In the genomic region with DNA sequence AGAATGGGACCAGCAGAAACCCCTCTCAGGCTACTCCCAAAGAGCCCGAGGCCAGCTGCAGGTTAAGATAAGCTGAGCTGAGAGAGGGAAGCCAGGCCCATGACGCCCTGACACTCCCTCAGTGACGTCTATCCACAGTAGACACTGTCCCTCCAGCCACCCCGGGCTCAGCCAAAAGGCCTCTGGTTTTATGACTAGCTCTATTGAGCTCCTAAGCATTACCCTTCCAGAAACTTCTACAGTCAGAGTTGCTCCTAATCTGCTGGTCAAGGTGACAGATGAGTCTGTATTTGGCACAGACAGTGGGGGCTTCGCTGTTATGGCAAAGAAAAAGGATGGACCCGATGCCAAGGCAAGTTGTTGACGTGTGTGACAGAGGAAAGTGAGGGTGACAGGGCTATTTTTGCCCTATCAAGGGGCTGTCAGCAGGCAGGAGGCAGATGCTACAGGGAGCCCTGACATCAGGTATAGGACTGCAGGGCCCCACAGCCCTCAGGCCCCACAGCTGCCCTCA, we compare ENCODE assay signal across 8 mouse cellular contexts.
A peak's percentile ranks its signal among the peaks of the same experiment; 100 is the strongest.
DNase-seq lines count a peak whose midpoint lies in the region; ATAC-seq lines count a peak whose summit lies in the region.

No protein-coding gene starts in this region.

- H3K4me3 ChIP-seq in heart, embryonic 14.5 days (ENCODE audit: control insufficient read depth in 1 of 2, insufficient read depth in 1 of 2, low read depth in 1 of 2, low read length in 2 of 2) = no peak overlapping the region
- H3K4me3 ChIP-seq in liver, embryonic 16.5 days (ENCODE audit: low read depth, low read length) = peak overlapping the region; percentile 53

- H3K36me3 ChIP-seq in heart, embryonic 14.5 days (ENCODE audit: control insufficient read depth, insufficient read depth, low read length) = no peaks in the 10 kb centered on the region
- H3K36me3 ChIP-seq in liver, embryonic 16.5 days (ENCODE audit: control insufficient read depth, insufficient read depth) = no peaks in the 10 kb centered on the region

- intact Hi-C loops in gastrocnemius, postnatal 14 days (cut with DNase I; ENCODE audit: low total_unique reads) = no loop called here
- intact Hi-C loops in left cerebral cortex, postnatal 36 days (cut with DNase I) = loop anchor here (5.0 kb wide), 1 partner anchor 127 kb away; no protein-coding TSS in a partner anchor

- H3K9me3 ChIP-seq in heart, embryonic 14.5 days (ENCODE audit: control insufficient read depth, low read length) = no peaks in the 10 kb centered on the region
- H3K9me3 ChIP-seq in liver, embryonic 16.5 days (replicated peaks; ENCODE audit: control insufficient read depth, low read length) = no peaks in the 10 kb centered on the region

- no peaks in the 10 kb centered on the region for H3K27me3 ChIP-seq in heart, embryonic 14.5 days (ENCODE audit: control insufficient read depth, insufficient read depth, low read length)
- no peaks in the 10 kb centered on the region for H3K27me3 ChIP-seq in liver, embryonic 16.5 days (ENCODE audit: control insufficient read depth, insufficient read depth, low read depth, low read length)

- ATAC-seq in heart, embryonic 14.5 days (ENCODE audit: insufficient number of reproducible peaks, insufficient read depth, low FRiP score, low read depth) = peak; percentile 85
- ATAC-seq in liver, embryonic 16.5 days (ENCODE audit: low read depth) = peak; percentile 98

- peak overlapping the region; percentile 87 to 93 for H3K27ac ChIP-seq in heart, embryonic 14.5 days (replicated peaks in 1 of 2; ENCODE audit: control insufficient read depth in 1 of 2, insufficient read depth in 1 of 2, low read depth in 2 of 2, low read length in 2 of 2)
- H3K27ac ChIP-seq in liver, embryonic 16.5 days (ENCODE audit: low read length) = peak overlapping the region; percentile 98

- peak; percentile 59 for DNase-seq in gastrocnemius, adult 18-20 months (ENCODE audit: low spot score)
- no peak for DNase-seq in gastrocnemius, postnatal 14 days
- peak; percentile 73 for DNase-seq in MEL-GATA-1-ER (ENCODE audit: extremely low read depth, low read depth)
- DNase-seq in left cerebral cortex, postnatal 36 days (ENCODE audit: low spot score in 2 of 2) = no peak
- no peak for DNase-seq in right cerebral cortex, postnatal 14 days
- DNase-seq in ovary, adult 18-20 months (ENCODE audit: low spot score) = no peak

- peaks cover 26 to 27% of the 10 kb centered on the region in 2 experiments for H3K4me1 ChIP-seq in heart, embryonic 14.5 days (ENCODE audit: control insufficient read depth in 2 of 2, insufficient read depth in 2 of 2, low read length in 2 of 2)
- H3K4me1 ChIP-seq in liver, embryonic 16.5 days (ENCODE audit: control insufficient read depth, low read depth, low read length) = peaks cover 47% of the 10 kb centered on the region

- peak overlapping the region; percentile 21 for H3K4me2 ChIP-seq in heart, embryonic 14.5 days (ENCODE audit: low read length)
- H3K4me2 ChIP-seq in liver, embryonic 16.5 days (ENCODE audit: low read depth, low read length) = peak overlapping the region; percentile 44

- WGBS in heart, embryonic 14.5 days = 9% methylated on average over 7 of the region's 7 CpGs
- 14% methylated on average over 7 of the region's 7 CpGs for WGBS in liver, embryonic 16.5 days (ENCODE audit: insufficient replicate concordance)

- no peak overlapping the region; the same call in 1 of the 2 replicates for H3K9ac ChIP-seq in heart, embryonic 14.5 days (ENCODE audit: low read length)
- H3K9ac ChIP-seq in liver, embryonic 16.5 days (ENCODE audit: low read depth, low read length) = peak overlapping the region; percentile 67

Comparison
In these comparisons a context has a peak if more than half of its experiments do, and no peak if none do; other contexts are left out.
1. DNase-seq: peak in gastrocnemius, adult 18-20 months (single experiment) and MEL-GATA-1-ER (single experiment); none in gastrocnemius, postnatal 14 days (single experiment), left cerebral cortex, postnatal 36 days (0 of 2), right cerebral cortex, postnatal 14 days (single experiment) and ovary, adult 18-20 months (single experiment).